Mouse (Mus musculus) lung, adult 2 months (tissue): ENCODE data around the gene Syt1. TPM values are rescaled to one million over a fixed set of nuclear protein-coding genes. Genes with fewer than 3 reads are reported as not detected.

Experiments
- DNase-seq: peaks from one replicate; pipeline ENCODE4 v3.0.0; 2022
- H3K4me1 ChIP-seq: fragments of 200-500 bp; 2 replicates; pipeline ENCODE4 v1.6.1; 2011; ENCODE audit warnings: low read length; ENCODE audit not compliant: control insufficient read depth, insufficient read depth
- H3K4me3 ChIP-seq: fragments of 200-500 bp; replicated peaks from 2 replicates; pipeline ENCODE3; 2011; ENCODE audit warnings: low read depth, mild to moderate bottlenecking, control low read depth, low read length; ENCODE audit errors: extremely low read depth
- CTCF ChIP-seq: fragments of 200-500 bp; IDR thresholded peaks from 2 replicates; pipeline ENCODE4 v1.5.1; 2011; ENCODE audit warnings: mild to moderate bottlenecking, low read length, control low read depth; ENCODE audit not compliant: insufficient read depth
- POLR2A ChIP-seq: fragments of 200-500 bp; IDR thresholded peaks from 2 replicates; pipeline ENCODE4 v1.6.1; 2011; ENCODE audit warnings: low read depth, mild to moderate bottlenecking, control low read depth, low read length, borderline replicate concordance; ENCODE audit errors: extremely low read depth
- WGBS: fragments of 180-500 bp; shearing (Covaris S2); methylation state at CpG from one replicate; pipeline ENCODE4 v1.1.7; 2018; 5-methylcytosine and 5-hydroxymethylcytosine counted together
- polyA plus RNA-seq: library from polyadenylated mRNA; depleted of rRNA; stranded (reverse); fragments of >200 nt; gene quantifications from 2 replicates; pipeline ENCODE4 v1.2.3, GENCODE M21; 2012

Gene Syt1
- polyA plus RNA-seq, 1 experiment = 0.17 TPM

DNA sequence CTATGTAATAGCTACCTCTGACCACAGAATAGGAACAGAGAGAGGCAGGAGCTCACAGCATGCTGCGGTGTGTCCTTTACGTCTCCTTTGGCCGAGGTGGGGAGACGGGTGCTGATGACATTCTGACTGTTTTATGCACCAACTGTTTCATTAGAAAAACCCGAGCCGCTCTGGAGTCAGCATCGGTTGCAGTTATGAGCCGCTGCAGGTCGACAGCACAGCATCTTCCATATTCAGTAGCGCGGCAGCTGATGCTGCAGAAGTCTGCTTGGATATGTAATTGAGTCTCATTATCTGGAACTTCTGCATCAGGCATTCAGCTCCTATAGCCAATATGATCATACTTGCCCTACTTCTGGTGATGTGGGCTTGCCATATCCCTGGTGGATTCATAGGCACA is 485.3 kb downstream of the Syt1 start:
- 92% methylated on average over 11 of the region's 11 CpGs for WGBS
- TF ChIP-seq POLR2A = no peak
- H3K4me1 ChIP-seq = no peaks in the 10 kb centered on the region; the same call in 1 of the 2 replicates
- DNase-seq = no peak
- no peak overlapping the region for H3K4me3 ChIP-seq

DNA sequence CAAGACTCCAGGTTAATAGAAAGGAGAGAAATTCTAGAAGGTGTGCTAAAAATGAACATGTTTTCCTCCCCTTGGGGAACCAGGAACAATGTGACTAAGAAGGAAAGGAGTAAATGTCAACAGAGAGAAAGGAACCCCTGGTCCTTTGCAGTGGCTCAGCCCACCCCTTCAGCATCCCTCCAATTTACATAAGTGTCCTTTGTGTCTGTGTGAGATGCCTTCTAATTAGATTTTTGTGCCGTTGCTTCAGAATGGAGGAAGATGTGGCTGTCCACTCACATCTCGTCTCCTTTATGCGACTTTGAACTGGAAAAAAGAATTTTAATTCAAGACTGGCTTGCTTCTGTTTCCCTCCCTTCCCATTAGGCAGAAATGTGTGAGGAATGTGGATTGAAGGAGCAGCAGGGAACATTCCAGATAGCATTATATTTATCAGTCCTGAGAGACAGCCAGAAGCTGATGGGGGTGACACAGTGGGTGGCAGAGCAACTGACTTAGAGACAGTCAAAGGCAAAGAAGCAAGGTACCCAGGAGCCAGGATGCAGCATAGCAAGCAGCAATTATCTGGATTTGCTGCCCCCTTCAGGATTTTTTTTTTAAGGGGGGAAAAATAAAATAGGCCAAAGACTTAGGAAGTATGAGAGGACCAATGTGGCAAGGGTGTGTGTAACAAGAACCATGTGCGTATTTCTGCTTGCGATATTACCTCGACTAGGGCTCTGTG is 486.3 kb downstream of the Syt1 start:
- no peak for DNase-seq
- Histone ChIP-seq H3K4me3 (no peak overlapping the region), H3K4me1 (no peaks in the 10 kb centered on the region; the same call in 1 of the 2 replicates)
- WGBS = 52% methylated on average over 6 of the region's 6 CpGs
- no peak for TF ChIP-seq CTCF
- no peak for TF ChIP-seq POLR2A

DNA sequence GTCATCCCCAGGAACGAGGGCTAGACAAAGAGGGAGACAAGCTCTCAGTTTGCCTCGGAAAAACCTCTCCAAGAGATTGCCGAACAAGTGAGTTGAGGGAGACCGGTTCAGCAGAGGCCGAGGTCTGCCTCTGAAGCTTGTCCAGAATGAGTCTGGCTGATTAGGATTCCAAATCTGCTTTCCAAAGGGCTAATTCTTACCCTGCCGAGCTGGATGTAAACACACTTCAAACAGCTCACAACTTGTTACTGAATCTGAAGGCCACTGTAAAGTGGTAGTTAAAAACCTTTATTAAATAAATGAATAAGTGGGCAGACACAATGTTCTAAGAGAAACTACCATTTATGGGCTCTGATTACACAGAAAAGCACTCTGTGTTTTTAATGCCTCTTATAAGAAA is 491.6 kb downstream of the Syt1 start:
- Histone ChIP-seq H3K4me3 (no peak overlapping the region), H3K4me1 (no peaks in the 10 kb centered on the region; the same call in 1 of the 2 replicates)
- no peak for DNase-seq
- WGBS = 48% methylated on average over 6 of the region's 6 CpGs
- TF ChIP-seq CTCF (no peak), POLR2A (no peak)

DNA sequence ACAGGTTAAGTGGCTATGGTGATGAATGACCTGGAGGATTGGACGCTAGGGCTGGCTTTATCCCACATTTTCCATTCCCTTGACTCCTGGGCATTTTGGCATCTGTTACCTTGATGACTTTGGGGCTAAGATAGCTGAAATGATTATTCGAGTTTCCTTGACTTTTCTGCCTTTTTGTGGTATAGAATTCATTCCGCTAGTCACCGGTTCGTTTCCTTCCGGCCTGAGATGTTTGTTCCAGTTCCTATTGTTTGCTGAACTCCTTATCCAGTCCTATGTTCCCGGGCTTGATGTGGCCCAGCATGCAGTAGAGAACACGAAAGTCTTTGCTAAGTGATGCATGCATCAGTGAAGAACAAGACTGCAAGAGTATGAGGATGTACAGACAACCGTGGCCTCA is 493.7 kb downstream of the Syt1 start:
- Histone ChIP-seq H3K4me3 (no peak overlapping the region), H3K4me1 (no peaks in the 10 kb centered on the region; the same call in 1 of the 2 replicates)
- 68% methylated on average over 9 of the region's 9 CpGs for WGBS
- DNase-seq = no peak
- no peak for TF ChIP-seq CTCF
- TF ChIP-seq POLR2A = no peak

DNA sequence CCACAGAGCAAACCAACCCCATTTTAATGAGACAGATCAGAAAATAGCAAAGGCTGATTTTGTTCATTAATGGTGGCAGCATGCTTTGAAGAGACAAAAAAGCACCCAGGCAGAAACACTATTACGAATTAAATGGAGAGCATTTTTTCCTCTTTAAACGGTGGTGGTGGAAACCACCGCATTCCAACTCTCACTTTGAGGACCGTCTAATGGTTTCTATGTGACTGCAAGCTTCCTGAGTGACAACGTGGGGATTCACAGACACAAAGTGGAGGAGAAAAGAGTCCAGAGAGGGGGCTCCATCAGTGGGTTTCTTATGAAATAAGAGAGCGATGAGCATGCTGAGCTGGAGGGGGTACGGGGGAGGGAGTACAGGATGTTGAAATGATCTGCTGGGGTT is 496.1 kb downstream of the Syt1 start:
- WGBS = 68% methylated on average over 7 of the region's 7 CpGs
- Histone ChIP-seq H3K4me3 (no peak overlapping the region), H3K4me1 (no peaks in the 10 kb centered on the region; the same call in 1 of the 2 replicates)
- DNase-seq = no peak
- TF ChIP-seq CTCF = no peak
- no peak for TF ChIP-seq POLR2A

GRCm38 (mm10) chr10:108509579-108509978 is 501.2 kb downstream of the Syt1 start:
- WGBS = 87% methylated on average over 3 of the region's 3 CpGs
- Histone ChIP-seq H3K4me3 (no peak overlapping the region), H3K4me1 (no peaks in the 10 kb centered on the region)
- no peak for DNase-seq
- TF ChIP-seq CTCF (no peak), POLR2A (no peak)

- TF ChIP-seq CTCF (no peak), POLR2A (no peak)
- H3K4me1 ChIP-seq = no peaks in the 10 kb centered on the region
- 90% methylated on average over 4 of the region's 4 CpGs for WGBS
- H3K4me3 ChIP-seq = no peak overlapping the region
- DNase-seq = no peak
These were observed 503.9 kb downstream of the Syt1 start for GRCm38 (mm10) chr10:108506917-108507316.

- no peak for TF ChIP-seq POLR2A
- no peak for TF ChIP-seq CTCF
- no peak overlapping the region for H3K4me3 ChIP-seq
- DNase-seq = no peak
- 51% methylated on average over 7 of the region's 7 CpGs for WGBS
- H3K4me1 ChIP-seq = no peaks in the 10 kb centered on the region
These were observed 505.9 kb downstream of the Syt1 start for GRCm38 (mm10) chr10:108504925-108505324.

GRCm38 (mm10) chr10:108504128-108504870 is 506.5 kb downstream of the Syt1 start:
- TF ChIP-seq CTCF (no peak), POLR2A (no peak)
- Histone ChIP-seq H3K4me3 (no peak overlapping the region), H3K4me1 (no peaks in the 10 kb centered on the region)
- 56% methylated on average over 21 of the region's 21 CpGs for WGBS
- DNase-seq = no peak

DNA sequence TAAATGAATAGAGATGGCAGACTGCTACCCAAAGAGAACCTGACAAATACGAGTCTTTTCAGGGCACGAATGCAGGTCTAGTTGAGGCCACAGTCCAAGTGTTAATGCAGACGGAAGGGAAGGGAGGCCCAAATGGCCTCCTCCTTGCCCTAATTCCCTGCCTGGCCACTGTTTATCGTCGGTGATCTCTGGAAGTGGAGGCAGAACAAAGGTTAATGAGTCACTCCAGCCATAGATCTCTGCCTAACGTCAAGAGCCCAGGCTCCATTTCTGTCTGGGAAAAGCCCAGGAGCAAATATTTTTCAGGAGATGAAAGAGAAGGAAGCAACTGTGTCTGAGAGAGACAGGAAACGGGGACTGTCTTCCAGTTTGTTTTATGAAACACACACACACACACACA is 520.6 kb downstream of the Syt1 start:
- WGBS = 35% methylated on average over 7 of the region's 7 CpGs
- H3K4me1 ChIP-seq = no peaks in the 10 kb centered on the region
- no peak for TF ChIP-seq CTCF
- no peak for TF ChIP-seq POLR2A
- H3K4me3 ChIP-seq = no peak overlapping the region
- DNase-seq = no peak

DNA sequence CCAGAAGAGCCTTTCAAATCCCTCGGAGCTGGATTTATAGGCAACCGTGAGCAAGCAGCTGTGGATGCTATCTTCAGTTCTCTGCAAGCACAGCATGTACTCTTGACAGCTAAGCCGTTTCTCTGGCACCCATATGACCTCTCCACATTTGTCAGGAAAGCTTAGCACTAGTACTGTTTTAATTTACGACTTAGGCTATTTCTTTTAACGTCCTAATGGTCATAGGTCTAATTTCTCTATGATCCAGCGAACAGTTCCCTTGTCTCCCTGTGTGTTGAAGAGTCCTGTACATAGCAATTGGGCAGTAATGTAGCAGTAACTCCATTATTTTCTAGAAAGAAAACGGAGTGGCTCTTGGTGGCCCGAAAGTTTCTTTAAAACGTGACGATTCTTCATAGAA is 526.8 kb downstream of the Syt1 start:
- no peak for DNase-seq
- 84% methylated on average over 10 of the region's 10 CpGs for WGBS
- no peak overlapping the region for H3K4me3 ChIP-seq
- H3K4me1 ChIP-seq = no peaks in the 10 kb centered on the region
- no peak for TF ChIP-seq CTCF
- no peak for TF ChIP-seq POLR2A
